Mouse (Mus musculus) CH12.LX (cell line): ENCODE results near the gene Hopx.

Source experiments
- CTCF ChIP-seq, 2 experiments: IDR thresholded peaks in 1 of 2; conservative IDR thresholded peaks in 1 of 2; 2 replicates each; pipeline ENCODE4 v1.5.1; 2011 to 2012; ENCODE audit warnings: low read depth in 2 of 2, low read length in 2 of 2, improper control_type of control experiment in 1 of 2, inconsistent platforms in 1 of 2, mild to moderate bottlenecking in 1 of 2, moderate library complexity in 1 of 2
- HCFC1 ChIP-seq: IDR thresholded peaks from 2 replicates; pipeline ENCODE4 v1.6.1; 2012; ENCODE audit warnings: low read depth, mild to moderate bottlenecking, inconsistent platforms, low read length, improper control_type of control experiment
- MAX ChIP-seq: IDR thresholded peaks from 2 replicates; pipeline ENCODE4 v1.6.1; 2011; ENCODE audit warnings: low read length, improper control_type of control experiment
- NELFE ChIP-seq: IDR thresholded peaks from 2 replicates; pipeline ENCODE4 v1.6.1; 2011; ENCODE audit warnings: low read depth, low read length, improper control_type of control experiment
- NRF1 ChIP-seq: IDR thresholded peaks from 2 replicates; pipeline ENCODE4 v1.6.1; 2014; ENCODE audit warnings: low read depth, mild to moderate bottlenecking, inconsistent platforms, low read length, improper control_type of control experiment, moderate library complexity
- POLR2A ChIP-seq: IDR thresholded peaks from 2 replicates; pipeline ENCODE4 v1.6.1; 2011; ENCODE audit warnings: low read depth, mild to moderate bottlenecking, improper control_type of control experiment, low read length
- RCOR1 ChIP-seq: conservative IDR thresholded peaks from 2 replicates; pipeline ENCODE4 v1.6.1; 2012; ENCODE audit warnings: low read depth, mild to moderate bottlenecking, inconsistent platforms, low read length, improper control_type of control experiment
- ZMIZ1 ChIP-seq: IDR thresholded peaks from 2 replicates; pipeline ENCODE4 v1.6.1; 2012; ENCODE audit warnings: low read depth, mild to moderate bottlenecking, inconsistent platforms, low read length, improper control_type of control experiment

- TF ChIP-seq POLR2A (no peak), RCOR1 (no peak), MAX (no peak), CTCF (conservative IDR thresholded peaks at IDR 0.05 in 1 of 2, IDR thresholded peaks at IDR 0.05 in 1 of 2; ENCODE audit: low read depth in 2 of 2, low read length in 2 of 2) (no peak), NRF1 (no peak), HCFC1 (no peak), NELFE (no peak), ZMIZ1 (no peak)
These were observed 21.0 kb downstream of the Hopx start for GRCm38 (mm10) chr5:77093961-77094360.
